Mouse (Mus musculus) ovary, adult 10 weeks (tissue): ENCODE measurements around the gene Dhh. TPM values are rescaled to one million over a fixed set of nuclear protein-coding genes. Genes with fewer than 3 reads are reported as not detected.

Source experiments
- polyA plus RNA-seq: library from polyadenylated mRNA; stranded (reverse); fragments of 350-450 nt; fragmentation: Illumina TruSeq; extraction: RNeasy Lipid Tissue Mini Kit (QIAGEN cat#74804); gene quantifications from one replicate; pipeline ENCODE4 v1.2.3, GENCODE M21; 2014

The Dhh gene
- polyA plus RNA-seq, result 4.8 TPM

GRCm38 (mm10) chr15:98897928-98898800, at the start of gene Dhh:
Gene Dhh (minus strand): TSS chr15:98898540.

GRCm38 (mm10) chr15:98934217-98934839, 36.0 kb upstream of the Dhh start, which contains the start of gene Tuba1b:
Gene Tuba1b (minus strand): TSS chr15:98934565.

GRCm38 (mm10) chr15:98917538-98918498, 19.5 kb upstream of the Dhh start, which contains the start of gene Lmbr1l:
Gene Lmbr1l (minus strand): TSS chr15:98918231.

GRCm38 (mm10) chr15:98893940-98894745, 4.2 kb downstream of the Dhh start, which contains the start of gene Rhebl1:
Gene Rhebl1 (minus strand): TSS chr15:98894540.

GRCm38 (mm10) chr15:98871070-98871915, 27.0 kb downstream of the Dhh start, which contains the start of gene Kmt2d:
Gene Kmt2d (minus strand): TSS chr15:98871204.

Other genes starting within 250 kb of the Dhh start
- gene Ddx23, start 235.6 kb downstream of the Dhh start, polyA plus RNA-seq, result 1.9 TPM
- not detected for gene Rnd1, start 221.1 kb downstream of the Dhh start, polyA plus RNA-seq
- gene Ccdc65, start 190.3 kb downstream of the Dhh start, polyA plus RNA-seq, result 2.5 TPM
- 0.17 TPM for gene Fkbp11, start 170.3 kb downstream of the Dhh start, polyA plus RNA-seq
- gene Arf3, start 135.3 kb downstream of the Dhh start, polyA plus RNA-seq, result 45.6 TPM
- 3.4 TPM for gene Wnt10b, start 120.4 kb downstream of the Dhh start, polyA plus RNA-seq
- gene Wnt1, start 108.7 kb downstream of the Dhh start, polyA plus RNA-seq, result not detected
- not detected for gene Ddn, start 89.0 kb downstream of the Dhh start, polyA plus RNA-seq
- gene Prkag1, start 67.0 kb downstream of the Dhh start, polyA plus RNA-seq, result 29.2 TPM
- gene Kmt2d, start 27.3 kb downstream of the Dhh start, polyA plus RNA-seq, result 3.7 TPM
- gene Rhebl1, start 4.0 kb downstream of the Dhh start, polyA plus RNA-seq, result 2.3 TPM
- gene Lmbr1l, start 19.7 kb upstream of the Dhh start, polyA plus RNA-seq, result 2.1 TPM
- 91.9 TPM for gene Tuba1b, start 36.0 kb upstream of the Dhh start, polyA plus RNA-seq
- not detected for gene Gm49450, start 55.0 kb upstream of the Dhh start, polyA plus RNA-seq
- gene Tuba1a, start 55.2 kb upstream of the Dhh start, polyA plus RNA-seq, result 108 TPM
- gene Tuba1c, start 131.4 kb upstream of the Dhh start, polyA plus RNA-seq, result 8.6 TPM
- not detected for gene Prph, start 156.6 kb upstream of the Dhh start, polyA plus RNA-seq
- 0.23 TPM for gene Troap, start 176.0 kb upstream of the Dhh start, polyA plus RNA-seq
- gene C1ql4, start 189.3 kb upstream of the Dhh start, polyA plus RNA-seq, result not detected
- gene Dnajc22, start 194.6 kb upstream of the Dhh start, polyA plus RNA-seq, result not detected
- gene Spats2, start 227.4 kb upstream of the Dhh start, polyA plus RNA-seq, result 84.2 TPM